Mouse (Mus musculus) myocyte (in vitro differentiated cells): ENCODE measurements around the gene Slc25a44.

ENCODE experiments used
- CEBPB ChIP-seq: IDR thresholded peaks from 2 replicates; pipeline ENCODE4 v1.6.1; 2011; ENCODE audit warnings: mild to moderate bottlenecking, moderate library complexity; ENCODE audit not compliant: poor library complexity, insufficient read depth, severe bottlenecking
- MAX ChIP-seq: IDR thresholded peaks from one replicate; pipeline ENCODE4 v1.6.1; 2011; ENCODE audit warnings: low read depth, mild to moderate bottlenecking, control low read depth
- MYOG ChIP-seq, 3 experiments: IDR thresholded peaks; one replicate each; pipeline ENCODE4 v1.6.1; 2011; ENCODE audit warnings: control low read depth in 2 of 3, low read depth in 2 of 3, mild to moderate bottlenecking in 2 of 3; ENCODE audit not compliant: insufficient read length in 2 of 3, control insufficient read depth in 1 of 3, insufficient read depth in 1 of 3
- POLR2A ChIP-seq: IDR thresholded peaks from one replicate; pipeline ENCODE4 v1.6.1; 2011; ENCODE audit warnings: low read depth, mild to moderate bottlenecking, control low read depth, moderate library complexity; ENCODE audit not compliant: insufficient read length
- POLR2AphosphoS2 ChIP-seq: IDR thresholded peaks from one replicate; pipeline ENCODE4 v1.6.1; 2011; ENCODE audit warnings: low read depth, control low read depth; ENCODE audit not compliant: insufficient read length
- REST ChIP-seq: IDR thresholded peaks from one replicate; pipeline ENCODE4 v1.6.1; 2011; ENCODE audit warnings: mild to moderate bottlenecking, control low read depth, moderate library complexity; ENCODE audit not compliant: insufficient read depth, insufficient read length
- SRF ChIP-seq: IDR thresholded peaks from one replicate; pipeline ENCODE4 v1.6.1; 2011; ENCODE audit warnings: low read depth; ENCODE audit not compliant: control insufficient read depth, insufficient read length
- TCF12 ChIP-seq: IDR thresholded peaks from one replicate; pipeline ENCODE4 v1.6.1; 2011; ENCODE audit warnings: mild to moderate bottlenecking, control low read depth; ENCODE audit not compliant: poor library complexity, insufficient read depth, severe bottlenecking

DNA sequence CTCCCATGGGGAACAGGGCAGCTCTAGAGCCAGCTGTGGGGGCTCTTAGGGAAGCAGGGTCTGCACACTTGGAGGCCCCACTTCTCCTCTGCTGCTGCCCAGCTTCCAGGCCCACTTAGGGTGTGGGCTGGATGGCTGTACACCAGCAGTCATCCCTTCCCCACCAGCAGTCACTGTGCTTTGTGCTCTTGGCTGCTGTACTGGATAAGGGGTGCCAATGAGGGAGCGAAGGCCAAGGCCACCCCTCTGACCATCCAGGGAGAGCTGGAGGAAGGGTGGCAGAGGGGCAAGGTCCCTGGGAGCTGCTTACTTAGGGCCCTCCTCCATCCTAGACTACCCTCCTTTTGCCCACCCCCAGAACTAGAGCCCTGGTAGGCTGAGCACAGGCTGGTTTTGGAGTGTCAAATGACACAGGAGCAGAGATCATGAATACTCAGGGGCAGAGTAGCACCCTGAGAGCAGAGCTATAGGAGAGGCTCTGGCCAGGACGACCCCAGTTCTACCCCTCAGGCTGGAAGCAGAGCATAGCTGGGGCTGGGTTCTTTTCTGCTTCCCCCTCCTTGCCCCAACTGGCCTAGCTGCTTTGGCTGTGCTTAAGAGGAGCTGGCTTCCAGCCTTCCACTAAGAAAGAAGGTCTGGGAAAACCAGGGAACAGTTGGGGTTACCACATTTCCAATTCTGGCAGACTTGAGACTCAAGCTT is 63.2 kb downstream of the Slc25a44 start:
- TF ChIP-seq POLR2AphosphoS2: no peak
- no peak for TF ChIP-seq POLR2A
- no peak for TF ChIP-seq MAX
- no peak for TF ChIP-seq MYOG (IDR thresholded peaks at IDR 0.05; ENCODE audit: control insufficient read depth in 1 of 3, insufficient read depth in 1 of 3, insufficient read length in 2 of 3, low read depth in 2 of 3)
- TF ChIP-seq TCF12: no peak
- no peak for TF ChIP-seq SRF
- TF ChIP-seq CEBPB: no peak
- no peak for TF ChIP-seq REST
